Mouse (Mus musculus) lung, postnatal 25 days (tissue): ENCODE data around the gene Aph1a.
"Not testable (repeated sequence)": the region's sequence is repeated elsewhere in the genome, so short reads cannot be mapped to it uniquely, and the experiment has no call there.

Source experiments
- DNase-seq: peaks from one replicate; pipeline ENCODE4 v3.0.0; 2022; ENCODE audit warnings: low spot score

The Aph1a gene

GRCm38 (mm10) chr3:95916760-95917159 lies 23.0 kb downstream of the Aph1a start:
- no peak for DNase-seq

GRCm38 (mm10) chr3:95920532-95920931 lies 26.8 kb downstream of the Aph1a start:
- not testable (repeated sequence) for DNase-seq

GRCm38 (mm10) chr3:95923429-95923828 lies 29.7 kb downstream of the Aph1a start:
- not testable (repeated sequence) for DNase-seq

GRCm38 (mm10) chr3:95924185-95924584 lies 30.4 kb downstream of the Aph1a start:
- DNase-seq = no peak

- no peak for DNase-seq
Measured at GRCm38 (mm10) chr3:95925087-95925486, 31.3 kb downstream of the Aph1a start.

- no peak for DNase-seq
Measured at GRCm38 (mm10) chr3:95928261-95928657, 34.5 kb downstream of the Aph1a start.

GRCm38 (mm10) chr3:95928658-95929503 lies 35.1 kb downstream of the Aph1a start, which contains the start of gene Anp32e:
Anp32e (plus strand) TSS chr3:95929246.
- peak; percentile 98 for DNase-seq

- DNase-seq = peak; percentile 26
Measured at GRCm38 (mm10) chr3:95929581-95930470, 36.1 kb downstream of the Aph1a start.

- no peak for DNase-seq
Measured at GRCm38 (mm10) chr3:95930471-95930789, 36.7 kb downstream of the Aph1a start.

- no peak for DNase-seq
Measured at GRCm38 (mm10) chr3:95931471-95931870, 37.7 kb downstream of the Aph1a start.

GRCm38 (mm10) chr3:95932157-95932556 lies 38.4 kb downstream of the Aph1a start:
- no peak for DNase-seq

GRCm38 (mm10) chr3:95932566-95932965 lies 38.8 kb downstream of the Aph1a start:
- no peak for DNase-seq

- peak; percentile 48 for DNase-seq
Measured at GRCm38 (mm10) chr3:95933111-95933750, 39.5 kb downstream of the Aph1a start.

GRCm38 (mm10) chr3:95934448-95934847 lies 40.7 kb downstream of the Aph1a start:
- no peak for DNase-seq

- no peak for DNase-seq
Measured at GRCm38 (mm10) chr3:95938217-95938616, 44.4 kb downstream of the Aph1a start.

GRCm38 (mm10) chr3:95938835-95939234 lies 45.1 kb downstream of the Aph1a start:
- DNase-seq = no peak

GRCm38 (mm10) chr3:95942749-95943148 lies 49.0 kb downstream of the Aph1a start:
- DNase-seq = no peak

GRCm38 (mm10) chr3:95943226-95943625 lies 49.5 kb downstream of the Aph1a start:
- no peak for DNase-seq

GRCm38 (mm10) chr3:95944742-95945141 lies 51.0 kb downstream of the Aph1a start:
- DNase-seq = no peak

- peak; percentile 23 for DNase-seq
Measured at GRCm38 (mm10) chr3:95945731-95946240, 52.0 kb downstream of the Aph1a start.
